Mouse (Mus musculus): ENCODE measurements around the gene 2310022A10Rik.
A peak's percentile ranks its signal among the peaks of the same experiment; 100 is the strongest.

The 2310022A10Rik gene

GRCm38 (mm10) chr7:27590566-27591213 is 37.7 kb downstream of the 2310022A10Rik start:
- no peak for DNase-seq (ENCODE audit: low spot score)

GRCm38 (mm10) chr7:27591266-27592216 is 38.5 kb downstream of the 2310022A10Rik start, which contains the start of gene Akt2:
Gene Akt2, plus strand, starts transcription at chr7:27591552.
- DNase-seq (ENCODE audit: low spot score) = peak; percentile 96

- peak; percentile 35 for DNase-seq (ENCODE audit: low spot score)
Observed at GRCm38 (mm10) chr7:27592217-27592929, 39.3 kb downstream of the 2310022A10Rik start.

GRCm38 (mm10) chr7:27592934-27593645 is 40.1 kb downstream of the 2310022A10Rik start:
- peak; percentile 33 for DNase-seq (ENCODE audit: low spot score)

GRCm38 (mm10) chr7:27596586-27597503 is 43.8 kb downstream of the 2310022A10Rik start:
- peak; percentile 45 for DNase-seq (ENCODE audit: low spot score)

GRCm38 (mm10) chr7:27598053-27598452 is 45.0 kb downstream of the 2310022A10Rik start:
- DNase-seq (ENCODE audit: low spot score) = no peak

GRCm38 (mm10) chr7:27601628-27602027 is 48.6 kb downstream of the 2310022A10Rik start:
- no peak for DNase-seq (ENCODE audit: low spot score)

- no peak for DNase-seq (ENCODE audit: low spot score)
Observed at GRCm38 (mm10) chr7:27602161-27602560, 49.1 kb downstream of the 2310022A10Rik start.

GRCm38 (mm10) chr7:27602835-27603234 is 49.8 kb downstream of the 2310022A10Rik start:
- no peak for DNase-seq (ENCODE audit: low spot score)

- no peak for DNase-seq (ENCODE audit: low spot score)
Observed at GRCm38 (mm10) chr7:27604661-27605348, 51.8 kb downstream of the 2310022A10Rik start.

- DNase-seq (ENCODE audit: low spot score) = peak; percentile 34
Observed at GRCm38 (mm10) chr7:27605499-27606285, 52.7 kb downstream of the 2310022A10Rik start.

GRCm38 (mm10) chr7:27606481-27607254 is 53.6 kb downstream of the 2310022A10Rik start:
- no peak for DNase-seq (ENCODE audit: low spot score)

GRCm38 (mm10) chr7:27607580-27607979 is 54.5 kb downstream of the 2310022A10Rik start:
- peak; percentile 72 for DNase-seq (ENCODE audit: low spot score)

GRCm38 (mm10) chr7:27608130-27608529 is 55.1 kb downstream of the 2310022A10Rik start:
- no peak for DNase-seq (ENCODE audit: low spot score)

GRCm38 (mm10) chr7:27609285-27609684 is 56.3 kb downstream of the 2310022A10Rik start:
- no peak for DNase-seq (ENCODE audit: low spot score)

- DNase-seq (ENCODE audit: low spot score) = no peak
Observed at GRCm38 (mm10) chr7:27609688-27610087, 56.7 kb downstream of the 2310022A10Rik start.

- no peak for DNase-seq (ENCODE audit: low spot score)
Observed at GRCm38 (mm10) chr7:27610370-27610769, 57.3 kb downstream of the 2310022A10Rik start.

- DNase-seq (ENCODE audit: low spot score) = no peak
Observed at GRCm38 (mm10) chr7:27610871-27611270, 57.8 kb downstream of the 2310022A10Rik start.
